Mouse (Mus musculus): ENCODE data around the gene Fbxw9. TPM values are rescaled to one million over a fixed set of nuclear protein-coding genes. Genes with fewer than 3 reads are reported as not detected.

Fbxw9 gene
- polyA plus RNA-seq, 1 experiment from 2014 or later: 68.3 TPM

GRCm38 (mm10) chr8:85027516-85027855 lies 32.4 kb upstream of the Fbxw9 start:
- ATAC-seq (ENCODE audit: low FRiP score): no peak
- WGBS: 4% methylated on average over 13 of the region's 13 CpGs
- H3K27me3 ChIP-seq (replicated peaks): no peaks in the 10 kb centered on the region

DNA sequence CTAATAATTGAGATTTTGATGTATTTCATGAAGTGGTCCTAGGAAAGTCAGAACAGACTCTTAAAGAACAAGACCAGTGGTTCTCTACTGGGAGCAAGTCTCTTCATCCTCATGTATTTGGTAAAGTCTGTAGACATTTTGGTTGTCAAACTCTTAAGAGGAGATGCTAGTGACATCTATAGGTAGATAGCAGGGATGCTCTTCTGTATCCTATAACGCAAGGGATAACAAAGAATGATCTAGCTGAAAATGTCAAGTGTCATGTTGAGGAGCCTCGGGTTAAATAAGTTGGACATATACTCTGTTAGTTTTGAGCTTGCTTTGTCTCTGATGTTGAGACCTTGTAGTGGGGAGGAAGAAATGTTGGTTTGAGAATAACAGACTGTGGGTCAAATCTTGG lies 31.9 kb upstream of the Fbxw9 start:
- Histone ChIP-seq H3K36me3 (peaks cover 41% of the 10 kb centered on the region), H3K4me2 (peak overlapping the region; percentile 92), H3K4me3 (replicated peaks) (peak overlapping the region; percentile 100), H3K9me3 (replicated peaks) (no peaks in the 10 kb centered on the region), H3K9ac (replicated peaks) (peak overlapping the region; percentile 100), H3K27me3 (replicated peaks) (no peaks in the 10 kb centered on the region), H3K4me1 (peaks cover 51% of the 10 kb centered on the region), H3K27ac (replicated peaks) (no peak overlapping the region)
- WGBS: 26% methylated on average over 2 of the region's 2 CpGs
- no peak for ATAC-seq (ENCODE audit: low FRiP score)

More at GRCm38 (mm10) chr8:85027516-85027855, 32.4 kb upstream of the Fbxw9 start:
- H3K9me3 ChIP-seq (replicated peaks): no peaks in the 10 kb centered on the region
- peak overlapping the region; percentile 86 for H3K27ac ChIP-seq (replicated peaks)
- H3K36me3 ChIP-seq: peaks cover 43% of the 10 kb centered on the region
- H3K4me1 ChIP-seq: peaks cover 51% of the 10 kb centered on the region
- peak overlapping the region; percentile 100 for H3K9ac ChIP-seq (replicated peaks)
- H3K4me3 ChIP-seq (replicated peaks): peak overlapping the region; percentile 100
- H3K4me2 ChIP-seq: peak overlapping the region; percentile 92

DNA sequence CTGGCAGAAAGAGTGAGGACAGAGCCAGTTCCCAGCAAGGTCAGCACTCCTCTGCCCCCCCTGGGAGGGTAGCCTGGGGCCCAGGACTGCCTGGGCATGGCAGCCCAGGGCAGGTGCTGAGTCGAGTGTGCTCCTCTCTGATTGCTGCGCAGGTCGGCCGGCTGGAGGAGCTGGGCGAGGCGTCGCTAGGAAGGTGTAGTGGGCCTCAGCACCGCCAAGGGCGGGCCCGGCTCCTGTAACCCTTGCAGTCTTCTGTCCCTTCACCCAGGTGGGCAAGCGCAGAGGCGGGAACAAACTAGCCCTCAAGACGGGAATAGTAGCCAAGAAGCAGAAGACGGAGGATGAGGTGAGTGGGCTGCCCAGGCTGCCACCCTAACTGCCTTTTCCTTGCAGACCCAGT lies 30.6 kb upstream of the Fbxw9 start:
- ATAC-seq (ENCODE audit: low FRiP score): no peak
- Histone ChIP-seq H3K4me1 (peaks cover 38% of the 10 kb centered on the region), H3K9ac (replicated peaks) (peak overlapping the region; percentile 21; the same call in 1 of the 2 replicates), H3K27me3 (replicated peaks) (no peaks in the 10 kb centered on the region), H3K4me2 (peak overlapping the region; percentile 92), H3K9me3 (replicated peaks) (no peaks in the 10 kb centered on the region), H3K36me3 (peaks cover 35% of the 10 kb centered on the region), H3K4me3 (replicated peaks) (no peak overlapping the region), H3K27ac (replicated peaks) (no peak overlapping the region)
- WGBS: 89% methylated on average over 14 of the region's 14 CpGs

DNA sequence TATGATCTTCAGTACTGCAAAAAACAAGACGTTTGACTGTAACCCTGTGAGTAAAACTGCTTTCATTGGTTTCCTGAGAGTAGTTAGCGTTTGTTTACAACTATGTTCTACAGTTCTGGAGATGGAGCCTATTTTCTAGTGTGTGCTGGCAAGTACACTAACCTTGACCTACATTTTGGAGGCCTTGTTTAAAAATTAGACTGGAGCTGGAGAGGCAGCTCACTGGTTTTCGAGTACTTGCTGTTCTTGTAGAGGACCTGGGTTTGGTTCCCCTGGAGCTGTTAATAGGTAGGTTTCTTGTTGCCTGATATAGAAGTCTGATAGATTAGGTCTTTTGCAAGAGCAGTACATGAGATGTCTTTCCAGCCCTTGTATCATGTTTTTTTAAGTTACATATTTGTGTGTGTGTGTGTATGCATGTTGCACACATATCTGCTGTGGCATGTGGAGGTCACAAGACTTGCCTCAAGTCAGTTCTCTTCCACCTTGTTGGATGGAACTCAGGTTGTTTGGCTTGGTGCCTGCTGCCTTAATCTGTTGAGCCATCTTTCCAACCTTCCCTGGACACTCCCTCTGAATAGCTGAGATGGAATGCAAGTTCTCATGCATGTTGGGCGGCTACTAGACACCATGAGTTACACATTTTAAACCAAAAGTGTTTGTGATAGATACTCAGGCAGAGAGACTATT lies 27.1 kb upstream of the Fbxw9 start:
- ATAC-seq (ENCODE audit: low FRiP score): no peak
- no peak overlapping the region for H3K4me2 ChIP-seq
- peaks cover 35% of the 10 kb centered on the region for H3K36me3 ChIP-seq
- 86% methylated on average over 4 of the region's 4 CpGs for WGBS
- no peak overlapping the region for H3K4me3 ChIP-seq (replicated peaks)
- H3K9me3 ChIP-seq (replicated peaks): no peaks in the 10 kb centered on the region
- no peak overlapping the region for H3K27ac ChIP-seq (replicated peaks)
- no peaks in the 10 kb centered on the region for H3K27me3 ChIP-seq (replicated peaks)
- no peak overlapping the region for H3K9ac ChIP-seq (replicated peaks)
- H3K4me1 ChIP-seq: peaks cover 36% of the 10 kb centered on the region

- Histone ChIP-seq H3K9me3 (replicated peaks) (no peaks in the 10 kb centered on the region), H3K4me1 (peaks cover 36% of the 10 kb centered on the region), H3K4me2 (no peak overlapping the region), H3K9ac (replicated peaks) (no peak overlapping the region), H3K4me3 (replicated peaks) (no peak overlapping the region), H3K27ac (replicated peaks) (no peak overlapping the region), H3K27me3 (replicated peaks) (no peaks in the 10 kb centered on the region), H3K36me3 (peaks cover 35% of the 10 kb centered on the region)
- WGBS: 74% methylated on average over 1 of the region's 1 CpGs
- no peak for ATAC-seq (ENCODE audit: low FRiP score)
Observed at GRCm38 (mm10) chr8:85033867-85034266, 26.0 kb upstream of the Fbxw9 start.

- H3K4me2 ChIP-seq: peak overlapping the region; percentile 90
- no peaks in the 10 kb centered on the region for H3K27me3 ChIP-seq (replicated peaks)
- no peak for ATAC-seq (ENCODE audit: low FRiP score)
- H3K9me3 ChIP-seq (replicated peaks): no peaks in the 10 kb centered on the region
- peaks cover 31% of the 10 kb centered on the region for H3K36me3 ChIP-seq
- H3K4me1 ChIP-seq: peaks cover 38% of the 10 kb centered on the region
- peak overlapping the region; percentile 77 for H3K4me3 ChIP-seq (replicated peaks)
- WGBS: 3% methylated on average over 13 of the region's 13 CpGs
- peak overlapping the region; percentile 66; the same call in 1 of the 2 replicates for H3K9ac ChIP-seq (replicated peaks)
- H3K27ac ChIP-seq (replicated peaks): no peak overlapping the region
Observed at GRCm38 (mm10) chr8:85034764-85035163, 25.1 kb upstream of the Fbxw9 start.

DNA sequence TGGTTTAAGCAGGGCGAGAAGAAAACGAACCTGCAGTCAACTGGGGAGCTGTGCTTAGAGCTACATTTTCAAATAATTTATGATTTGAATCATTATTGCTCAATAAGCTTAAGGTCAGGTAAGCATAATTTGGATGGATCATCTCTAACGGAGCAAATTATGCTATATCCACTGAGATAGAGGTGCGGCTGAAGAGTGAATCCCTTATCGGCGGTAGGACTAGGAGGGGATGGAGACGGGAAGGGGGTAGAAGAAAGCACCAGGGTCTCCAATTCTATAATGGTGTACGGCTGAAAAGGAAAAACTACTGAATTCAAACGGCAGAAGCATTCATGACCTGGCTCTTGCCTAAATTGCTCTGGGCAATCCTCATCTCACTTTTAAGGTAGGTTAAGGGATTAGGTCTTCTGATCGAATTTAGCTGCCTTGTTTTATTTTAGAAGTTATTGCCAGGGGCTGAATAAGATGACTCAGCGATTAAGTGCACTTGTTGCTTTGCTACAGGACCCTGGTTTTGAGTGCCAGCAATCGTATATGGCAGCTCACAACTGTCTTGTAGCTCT lies 24.6 kb upstream of the Fbxw9 start:
- H3K9ac ChIP-seq (replicated peaks): peak overlapping the region; percentile 66; the same call in 1 of the 2 replicates
- ATAC-seq (ENCODE audit: low FRiP score): no peak
- H3K27me3 ChIP-seq (replicated peaks): no peaks in the 10 kb centered on the region
- H3K4me2 ChIP-seq: peak overlapping the region; percentile 90
- H3K4me3 ChIP-seq (replicated peaks): peak overlapping the region; percentile 77
- H3K36me3 ChIP-seq: peaks cover 29% of the 10 kb centered on the region
- H3K4me1 ChIP-seq: peaks cover 39% of the 10 kb centered on the region
- 7% methylated on average over 12 of the region's 12 CpGs for WGBS
- H3K27ac ChIP-seq (replicated peaks): peak overlapping the region; percentile 98
- no peaks in the 10 kb centered on the region for H3K9me3 ChIP-seq (replicated peaks)

GRCm38 (mm10) chr8:85035728-85036310 lies 24.0 kb upstream of the Fbxw9 start:
- H3K36me3 ChIP-seq: peaks cover 29% of the 10 kb centered on the region
- peak overlapping the region; percentile 77 for H3K4me3 ChIP-seq (replicated peaks)
- peak overlapping the region; percentile 66 for H3K9ac ChIP-seq (replicated peaks)
- peak overlapping the region; percentile 98 for H3K27ac ChIP-seq (replicated peaks)
- H3K9me3 ChIP-seq (replicated peaks): no peaks in the 10 kb centered on the region
- peak; percentile 4 for ATAC-seq (ENCODE audit: low FRiP score)
- H3K4me2 ChIP-seq: peak overlapping the region; percentile 90
- WGBS: under 1% methylated on average over 15 of the region's 15 CpGs
- peaks cover 45% of the 10 kb centered on the region for H3K4me1 ChIP-seq
- no peaks in the 10 kb centered on the region for H3K27me3 ChIP-seq (replicated peaks)

GRCm38 (mm10) chr8:85036381-85036717 lies 23.5 kb upstream of the Fbxw9 start:
- H3K9me3 ChIP-seq (replicated peaks): no peaks in the 10 kb centered on the region
- peak overlapping the region; percentile 90 for H3K4me2 ChIP-seq
- H3K27ac ChIP-seq (replicated peaks): peak overlapping the region; percentile 98
- ATAC-seq (ENCODE audit: low FRiP score): peak; percentile 60
- WGBS: 0% methylated on average over 9 of the region's 9 CpGs
- H3K36me3 ChIP-seq: peaks cover 30% of the 10 kb centered on the region
- peaks cover 47% of the 10 kb centered on the region for H3K4me1 ChIP-seq
- peak overlapping the region; percentile 66 for H3K9ac ChIP-seq (replicated peaks)
- peak overlapping the region; percentile 77 for H3K4me3 ChIP-seq (replicated peaks)
- H3K27me3 ChIP-seq (replicated peaks): no peaks in the 10 kb centered on the region

- no peaks in the 10 kb centered on the region for H3K27me3 ChIP-seq (replicated peaks)
- H3K4me1 ChIP-seq: peaks cover 47% of the 10 kb centered on the region
- H3K9me3 ChIP-seq (replicated peaks): no peaks in the 10 kb centered on the region
- peak within 1 kb of the TSS; percentile 98 for H3K27ac ChIP-seq (replicated peaks)
- H3K4me2 ChIP-seq: peak within 1 kb of the TSS; percentile 90
- peak; percentile 92 for ATAC-seq (ENCODE audit: low FRiP score)
- H3K36me3 ChIP-seq: peaks cover 29% of the 10 kb centered on the region
- WGBS: under 1% methylated on average over 59 of the region's 59 CpGs
- H3K9ac ChIP-seq (replicated peaks): peak within 1 kb of the TSS; percentile 84
- H3K4me3 ChIP-seq (replicated peaks): peak within 1 kb of the TSS; percentile 77
Observed at GRCm38 (mm10) chr8:85036718-85037365, 23.0 kb upstream of the Fbxw9 start, which contains the start of gene Tnpo2. Gene Tnpo2 (plus strand): TSS chr8:85036915.

DNA sequence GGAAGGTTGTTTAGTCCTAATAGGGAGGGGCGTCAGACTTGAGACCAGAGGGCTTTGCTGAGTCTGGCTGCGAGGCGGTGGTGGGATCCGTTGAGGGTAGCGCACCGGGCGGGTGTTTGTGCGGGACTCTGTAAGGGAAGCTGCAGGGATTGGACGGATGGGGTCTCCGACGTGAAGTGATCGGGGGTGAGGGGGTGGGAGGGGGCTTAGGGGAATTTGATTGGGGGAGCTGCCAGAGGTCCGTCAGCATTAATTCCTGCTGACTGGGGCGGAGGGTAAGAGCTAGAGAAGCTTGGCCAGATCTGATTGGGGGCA lies 22.5 kb upstream of the Fbxw9 start:
- Histone ChIP-seq H3K27ac (replicated peaks) (peak overlapping the region; percentile 98), H3K36me3 (peaks cover 24% of the 10 kb centered on the region), H3K27me3 (replicated peaks) (no peaks in the 10 kb centered on the region), H3K9me3 (replicated peaks) (no peaks in the 10 kb centered on the region), H3K4me1 (peaks cover 47% of the 10 kb centered on the region), H3K4me3 (replicated peaks) (peak overlapping the region; percentile 77), H3K4me2 (peak overlapping the region; percentile 90), H3K9ac (replicated peaks) (peak overlapping the region; percentile 84)
- ATAC-seq (ENCODE audit: low FRiP score): peak; percentile 61
- 2% methylated on average over 14 of the region's 14 CpGs for WGBS
